Mouse (Mus musculus) myocyte (in vitro differentiated cells): Measurements from ENCODE around the gene Gsk3a.
A peak's percentile ranks its signal among the peaks of the same experiment; 100 is the strongest.

Source experiments
- MAX ChIP-seq: IDR thresholded peaks from one replicate; pipeline ENCODE4 v1.6.1; 2011; ENCODE audit warnings: low read depth, mild to moderate bottlenecking, control low read depth
- MYOG ChIP-seq, 3 experiments: IDR thresholded peaks; one replicate each; pipeline ENCODE4 v1.6.1; 2011; ENCODE audit warnings: control low read depth in 2 of 3, low read depth in 2 of 3, mild to moderate bottlenecking in 2 of 3; ENCODE audit not compliant: insufficient read length in 2 of 3, control insufficient read depth in 1 of 3, insufficient read depth in 1 of 3
- POLR2A ChIP-seq: IDR thresholded peaks from one replicate; pipeline ENCODE4 v1.6.1; 2011; ENCODE audit warnings: low read depth, mild to moderate bottlenecking, control low read depth, moderate library complexity; ENCODE audit not compliant: insufficient read length

- peak; percentile 57 for TF ChIP-seq POLR2A
- TF ChIP-seq MYOG (IDR thresholded peaks at IDR 0.05; ENCODE audit: control insufficient read depth in 1 of 3, insufficient read depth in 1 of 3, insufficient read length in 2 of 3, low read depth in 2 of 3), result peak in 1 of 3 experiments; percentile 19
- TF ChIP-seq MAX, result no peak
These were observed 16.4 kb downstream of the Gsk3a start, which contains the start of gene Zfp526 for GRCm38 (mm10) chr7:25221102-25221883.
